Comparison of ENCODE assay signal across 8 mouse cellular contexts in genomic region chr9:62121551-62122447, GRCm38 (mm10). TPM values are rescaled to one million over a fixed set of nuclear protein-coding genes. Genes with fewer than 3 reads are reported as not detected.
DNase-seq lines count a peak whose midpoint lies in the region; ATAC-seq lines count a peak whose summit lies in the region.

No protein-coding gene starts in this region.

- WGBS in midbrain, embryonic 10.5 days, result under 1% methylated on average over 59 of the region's 59 CpGs

- H3K9me3 ChIP-seq in megakaryocyte, embryonic 14.5 days, result peaks cover 8% of the 10 kb centered on the region
- no peaks in the 10 kb centered on the region for H3K9me3 ChIP-seq in midbrain, embryonic 10.5 days (replicated peaks)

- H3K27me3 ChIP-seq in megakaryocyte, embryonic 14.5 days (replicated peaks), result peaks cover 18% of the 10 kb centered on the region
- peaks cover 12% of the 10 kb centered on the region for H3K27me3 ChIP-seq in midbrain, embryonic 10.5 days (ENCODE audit: low read depth, poor library complexity, severe bottlenecking)

- H3K4me3 ChIP-seq in megakaryocyte, embryonic 14.5 days (replicated peaks), result peak overlapping the region; percentile 97
- H3K4me3 ChIP-seq in midbrain, embryonic 10.5 days, result peak overlapping the region; percentile 95

- H3K4me1 ChIP-seq in megakaryocyte, embryonic 14.5 days, result peaks cover 27% of the 10 kb centered on the region
- H3K4me1 ChIP-seq in midbrain, embryonic 10.5 days, result peaks cover 22% of the 10 kb centered on the region

- H3K36me3 ChIP-seq in megakaryocyte, embryonic 14.5 days (replicated peaks; ENCODE audit: low read length), result no peaks in the 10 kb centered on the region
- no peaks in the 10 kb centered on the region for H3K36me3 ChIP-seq in midbrain, embryonic 10.5 days

- intact Hi-C loops in gastrocnemius, postnatal 14 days (cut with DNase I; ENCODE audit: low total_unique reads), result loop anchor here (10.0 kb wide), 2 partner anchors 77 to 123 kb away; no protein-coding TSS in a partner anchor
- intact Hi-C loops in left cerebral cortex, postnatal 36 days (cut with DNase I), result loop anchor here (2.0 to 10.0 kb wide), 3 partner anchors 81 to 157 kb away; no protein-coding TSS in a partner anchor

- peak overlapping the region; percentile 95 for H3K27ac ChIP-seq in midbrain, embryonic 10.5 days (replicated peaks)

- no peak for ATAC-seq in megakaryocyte, adult 5-6 weeks (ENCODE audit: poor library complexity, severe bottlenecking)

- peak; percentile 69 to 77 for DNase-seq in cerebellum, postnatal 10 days
- peak; percentile 46 for DNase-seq in gastrocnemius, postnatal 14 days
- peak; percentile 66 for DNase-seq in induced T-regulatory cell, adult 2 months (ENCODE audit: low read depth)
- peak; percentile 31 to 51 for DNase-seq in left cerebral cortex, postnatal 36 days (ENCODE audit: low spot score in 2 of 2)
- DNase-seq in midbrain, embryonic 10.5 days (ENCODE audit: low spot score), result peak; percentile 50
- DNase-seq in spleen, postnatal 4 days (ENCODE audit: low spot score in 2 of 2), result peak; percentile 38 to 71

RNA-seq across cellular contexts. Expression of gene Glce, which starts 0.7 kb away (rescaled TPM):
- 0.82 TPM in 1 of 2 replicates, not detected in the other for polyA plus RNA-seq in megakaryocyte, embryonic 14.5 days (2012; ENCODE audit: insufficient read depth, low replicate concordance)
- total RNA-seq in megakaryocyte, adult 5-6 weeks (2015), result 7.6 and 8.5 TPM in 2 replicates
- 8.4 and 9.5 TPM in 2 replicates for total RNA-seq in megakaryocyte, adult 5-6 weeks (2017)
- total RNA-seq in gastrocnemius, postnatal 14 days (2021), result 10 to 100 TPM; 12.8 to 13.2 TPM
- total RNA-seq in left cerebral cortex, postnatal 36 days (2021), result 10 to 100 TPM; 28.5 to 31.1 TPM
- 15.8 and 21.0 TPM in 2 replicates for polyA plus RNA-seq in midbrain, embryonic 10.5 days (2016; fragmentation: Nextera tagmentation; extraction: Ambion mirVana)
